Mouse (Mus musculus) stomach, embryonic 16.5 days (tissue): ENCODE results near the gene Lpp. TPM values are rescaled to one million over a fixed set of nuclear protein-coding genes. Genes with fewer than 3 reads are reported as not detected.
A peak's percentile ranks its signal among the peaks of the same experiment; 100 is the strongest.

Experiments used
- ATAC-seq: fragments of 200-750 bp; cut with Nextera tagmentation; 2 replicates; pipeline ENCODE4 v1.8.0; 2017; ENCODE audit warnings: moderate number of reproducible peaks, moderate TSS enrichment; ENCODE audit not compliant: insufficient read depth, low FRiP score
- H3K27ac ChIP-seq: fragments of 300-500 bp; sonication (generic); 2 replicates; pipeline ENCODE4 v1.5.1; 2014; ENCODE audit warnings: low read length
- H3K27me3 ChIP-seq: fragments of 300-500 bp; sonication (generic); 2 replicates; pipeline ENCODE4 v1.6.1; 2014; ENCODE audit warnings: low read length, control low read depth, mixed read lengths; ENCODE audit not compliant: control insufficient read depth, insufficient read depth
- H3K36me3 ChIP-seq: fragments of 300-500 bp; sonication (generic); 2 replicates; pipeline ENCODE4 v1.6.1; 2014; ENCODE audit warnings: low read length; ENCODE audit not compliant: control insufficient read depth, insufficient read depth
- H3K4me1 ChIP-seq: fragments of 300-500 bp; sonication (generic); 2 replicates; pipeline ENCODE4 v1.6.1; 2014; ENCODE audit warnings: low read length, control low read depth, mixed read lengths; ENCODE audit not compliant: control insufficient read depth, insufficient read depth
- H3K4me2 ChIP-seq: fragments of 300-500 bp; sonication (generic); 2 replicates; pipeline ENCODE4 v1.6.1; 2014; ENCODE audit warnings: low read depth, low read length, mixed read lengths
- H3K4me3 ChIP-seq: fragments of 300-500 bp; sonication (generic); replicated peaks from 2 replicates; pipeline ENCODE4 v1.5.1; 2014; ENCODE audit warnings: mild to moderate bottlenecking, low read length
- H3K9ac ChIP-seq: fragments of 300-500 bp; sonication (generic); 2 replicates; pipeline ENCODE4 v1.6.1; 2014; ENCODE audit warnings: low read length
- H3K9me3 ChIP-seq: fragments of 300-500 bp; sonication (generic); replicated peaks from 2 replicates; pipeline ENCODE4 v1.6.1; 2016; ENCODE audit warnings: low read length, control low read depth; ENCODE audit not compliant: control insufficient read depth
- WGBS: fragments of 180-500 bp; shearing (Covaris S2); extraction: QIAGEN DNeasy Blood & Tissue Kit; methylation state at CpG from one replicate; pipeline ENCODE4 v1.1.7; 2014; 5-methylcytosine and 5-hydroxymethylcytosine counted together
- polyA plus RNA-seq: library from polyadenylated mRNA; unstranded; fragments of >200 nt; fragmentation: Nextera tagmentation; extraction: Ambion mirVana; gene quantifications from 2 replicates; pipeline ENCODE4 v1.2.1, GENCODE M21; 2015

The Lpp gene
- polyA plus RNA-seq, 1 experiment from 2014 or later: 79.4 TPM

GRCm38 (mm10) chr16:24946356-24946755, 553.0 kb downstream of the Lpp start:
- Histone ChIP-seq H3K27ac (no peak overlapping the region), H3K4me3 (no peak overlapping the region), H3K9ac (no peak overlapping the region), H3K4me2 (no peak overlapping the region), H3K27me3 (no peaks in the 10 kb centered on the region), H3K9me3 (no peaks in the 10 kb centered on the region), H3K36me3 (no peaks in the 10 kb centered on the region), H3K4me1 (peaks cover 8% of the 10 kb centered on the region; the same call in 1 of the 2 replicates)
- WGBS: 74% methylated on average over 1 of the region's 1 CpGs
- no peak for ATAC-seq

GRCm38 (mm10) chr16:24947485-24947884, 554.2 kb downstream of the Lpp start:
- no peaks in the 10 kb centered on the region for H3K36me3 ChIP-seq
- no peaks in the 10 kb centered on the region for H3K27me3 ChIP-seq
- no peak for ATAC-seq
- 80% methylated on average over 1 of the region's 1 CpGs for WGBS
- no peak overlapping the region for H3K4me2 ChIP-seq
- peaks cover 8% of the 10 kb centered on the region; the same call in 1 of the 2 replicates for H3K4me1 ChIP-seq
- no peak overlapping the region for H3K27ac ChIP-seq
- no peak overlapping the region for H3K4me3 ChIP-seq
- no peaks in the 10 kb centered on the region for H3K9me3 ChIP-seq
- H3K9ac ChIP-seq: no peak overlapping the region

- ATAC-seq: no peak
Observed at GRCm38 (mm10) chr16:24948091-24948690, 554.9 kb downstream of the Lpp start.

GRCm38 (mm10) chr16:24949265-24949664, 556.0 kb downstream of the Lpp start:
- WGBS: 95% methylated on average over 3 of the region's 3 CpGs
- Histone ChIP-seq H3K9me3 (no peaks in the 10 kb centered on the region), H3K4me3 (no peak overlapping the region), H3K36me3 (no peaks in the 10 kb centered on the region), H3K27me3 (no peaks in the 10 kb centered on the region), H3K4me2 (no peak overlapping the region), H3K4me1 (0 out of 2 replicates have a peak, but pooled peaks cover 5% of the 10 kb centered on the region), H3K27ac (no peak overlapping the region), H3K9ac (no peak overlapping the region)
- no peak for ATAC-seq

More at GRCm38 (mm10) chr16:24948091-24948690, 554.9 kb downstream of the Lpp start:
- Histone ChIP-seq H3K27me3 (no peaks in the 10 kb centered on the region), H3K9me3 (no peaks in the 10 kb centered on the region), H3K36me3 (no peaks in the 10 kb centered on the region), H3K9ac (no peak overlapping the region), H3K4me1 (peaks cover 8% of the 10 kb centered on the region; the same call in 1 of the 2 replicates), H3K4me3 (no peak overlapping the region), H3K27ac (no peak overlapping the region), H3K4me2 (no peak overlapping the region)
- WGBS: 55% methylated on average over 3 of the region's 3 CpGs

GRCm38 (mm10) chr16:24950112-24950743, 556.9 kb downstream of the Lpp start:
- H3K4me2 ChIP-seq: no peak overlapping the region
- H3K4me3 ChIP-seq: no peak overlapping the region
- 37% methylated on average over 6 of the region's 6 CpGs for WGBS
- H3K9me3 ChIP-seq: no peaks in the 10 kb centered on the region
- no peak overlapping the region for H3K27ac ChIP-seq
- 0 out of 2 replicates have a peak, but pooled peaks cover 5% of the 10 kb centered on the region for H3K4me1 ChIP-seq
- H3K36me3 ChIP-seq: no peaks in the 10 kb centered on the region
- H3K27me3 ChIP-seq: no peaks in the 10 kb centered on the region
- no peak overlapping the region for H3K9ac ChIP-seq
- no peak for ATAC-seq

GRCm38 (mm10) chr16:24951909-24952308, 558.6 kb downstream of the Lpp start:
- no peaks in the 10 kb centered on the region for H3K36me3 ChIP-seq
- no peak overlapping the region for H3K4me3 ChIP-seq
- no peaks in the 10 kb centered on the region for H3K27me3 ChIP-seq
- 0 out of 2 replicates have a peak, but pooled peaks cover 5% of the 10 kb centered on the region for H3K4me1 ChIP-seq
- H3K27ac ChIP-seq: no peak overlapping the region
- ATAC-seq: no peak
- no peak overlapping the region for H3K4me2 ChIP-seq
- 38% methylated on average over 5 of the region's 5 CpGs for WGBS
- no peaks in the 10 kb centered on the region for H3K9me3 ChIP-seq
- H3K9ac ChIP-seq: no peak overlapping the region

- Histone ChIP-seq H3K36me3 (no peaks in the 10 kb centered on the region), H3K9me3 (no peaks in the 10 kb centered on the region), H3K9ac (no peak overlapping the region), H3K4me3 (no peak overlapping the region), H3K4me1 (no peaks in the 10 kb centered on the region), H3K4me2 (no peak overlapping the region), H3K27ac (no peak overlapping the region), H3K27me3 (no peaks in the 10 kb centered on the region)
- no peak for ATAC-seq
- WGBS: 82% methylated on average over 7 of the region's 7 CpGs
Observed at GRCm38 (mm10) chr16:24955054-24955453, 561.7 kb downstream of the Lpp start.

- Histone ChIP-seq H3K9ac (no peak overlapping the region), H3K27ac (no peak overlapping the region), H3K4me3 (no peak overlapping the region), H3K27me3 (no peaks in the 10 kb centered on the region), H3K4me1 (no peaks in the 10 kb centered on the region), H3K4me2 (no peak overlapping the region), H3K36me3 (no peaks in the 10 kb centered on the region), H3K9me3 (no peaks in the 10 kb centered on the region)
- WGBS: 88% methylated on average over 1 of the region's 1 CpGs
- ATAC-seq: no peak
Observed at GRCm38 (mm10) chr16:24958661-24959060, 565.4 kb downstream of the Lpp start.

GRCm38 (mm10) chr16:24960901-24961806, 567.8 kb downstream of the Lpp start:
- Histone ChIP-seq H3K9ac (no peak overlapping the region), H3K4me1 (no peaks in the 10 kb centered on the region), H3K36me3 (no peaks in the 10 kb centered on the region), H3K4me3 (no peak overlapping the region), H3K4me2 (no peak overlapping the region), H3K9me3 (no peaks in the 10 kb centered on the region), H3K27me3 (no peaks in the 10 kb centered on the region), H3K27ac (peak overlapping the region; percentile 22; the same call in 1 of the 2 replicates)
- no peak for ATAC-seq
- 77% methylated on average over 10 of the region's 10 CpGs for WGBS
